Mouse (Mus musculus): ENCODE results near the gene Astn1. TPM values are rescaled to one million over a fixed set of nuclear protein-coding genes. Genes with fewer than 3 reads are reported as not detected.

Gene Astn1
- polyA plus RNA-seq, 1 experiment, result not detected

DNA sequence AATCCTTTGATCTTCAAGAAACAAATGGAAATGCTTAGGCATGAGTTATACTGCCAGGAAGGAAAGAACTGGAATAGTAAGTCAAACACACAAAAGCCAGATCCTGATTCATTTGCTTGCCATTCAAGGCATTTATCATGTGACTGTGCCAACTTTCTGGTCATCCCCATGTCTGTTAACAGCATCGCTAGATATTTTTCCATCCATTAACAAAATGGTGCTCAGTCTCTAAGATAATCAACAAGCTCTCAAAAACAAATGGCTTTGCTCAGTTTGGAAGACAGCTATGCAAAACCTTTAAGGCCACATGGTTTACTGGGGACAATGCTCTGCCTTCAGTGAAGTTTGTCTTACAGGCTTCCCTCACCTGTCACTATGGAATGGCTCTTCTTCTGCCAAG is 115.8 kb downstream of the Astn1 start:
- Histone ChIP-seq H3K27ac (replicated peaks; ENCODE audit: low read depth, low read length) (no peak overlapping the region), H3K4me1 (ENCODE audit: control insufficient read depth, insufficient read depth, insufficient read length, low read length) (no peaks in the 10 kb centered on the region), H3K4me3 (ENCODE audit: insufficient read depth, low read depth, low read length) (no peak overlapping the region)

DNA sequence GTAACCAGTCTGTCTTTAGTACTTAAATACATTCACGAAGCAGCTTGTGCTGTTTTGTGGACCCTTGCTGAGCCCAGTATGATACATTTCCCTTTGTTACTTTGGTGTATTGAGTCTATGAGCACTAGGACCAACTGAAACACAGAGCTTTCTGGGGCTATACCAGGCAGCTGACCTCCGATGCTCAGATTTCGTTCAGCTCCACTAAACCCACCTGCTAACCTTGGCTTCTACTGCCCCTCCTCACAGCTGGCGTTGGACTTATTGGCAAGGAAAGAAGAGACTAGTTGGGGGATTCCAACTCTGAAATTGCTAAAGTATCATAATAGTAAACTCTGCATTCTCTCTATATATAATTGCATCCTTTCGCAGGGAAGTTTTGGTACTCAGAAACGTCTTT is 118.2 kb downstream of the Astn1 start:
- H3K4me3 ChIP-seq (ENCODE audit: insufficient read depth, low read depth, low read length), result no peak overlapping the region
- no peaks in the 10 kb centered on the region for H3K4me1 ChIP-seq (ENCODE audit: control insufficient read depth, insufficient read depth, insufficient read length, low read length)
- no peak overlapping the region for H3K27ac ChIP-seq (replicated peaks; ENCODE audit: low read depth, low read length)

- no peaks in the 10 kb centered on the region for H3K4me1 ChIP-seq (ENCODE audit: control insufficient read depth, insufficient read depth, insufficient read length, low read length)
These were observed 121.7 kb downstream of the Astn1 start for GRCm38 (mm10) chr1:158483733-158484132.

DNA sequence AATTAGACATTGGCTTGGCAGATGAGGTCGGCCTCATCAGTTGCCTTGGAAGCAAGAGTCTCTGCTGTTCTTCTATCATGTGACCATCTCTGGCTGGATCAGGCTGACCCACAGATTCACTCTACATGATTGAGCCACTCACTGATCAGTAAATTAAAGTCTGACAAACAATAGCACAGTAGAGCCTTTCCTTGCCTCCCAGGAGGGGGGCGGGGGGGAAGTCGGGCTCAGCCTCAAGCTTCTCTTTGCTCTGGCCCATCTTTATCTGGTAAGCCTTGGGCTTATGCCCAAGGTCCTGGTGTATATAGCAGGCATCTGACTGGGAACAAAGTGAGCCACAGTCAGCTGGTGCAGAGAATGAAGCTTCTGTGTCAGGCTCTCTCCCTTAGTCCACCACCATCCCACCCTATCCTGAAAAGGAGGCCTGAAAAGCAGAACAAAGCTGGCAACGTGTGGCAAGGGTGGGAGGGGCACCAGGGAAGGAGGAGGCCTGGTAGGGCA is 127.5 kb downstream of the Astn1 start:
- Histone ChIP-seq H3K4me1 (ENCODE audit: control insufficient read depth, insufficient read depth, insufficient read length, low read length) (no peaks in the 10 kb centered on the region), H3K4me3 (ENCODE audit: insufficient read depth, low read depth, low read length) (no peak overlapping the region), H3K27ac (replicated peaks; ENCODE audit: low read depth, low read length) (no peak overlapping the region)

More at GRCm38 (mm10) chr1:158483733-158484132, 121.7 kb downstream of the Astn1 start:
- no peak overlapping the region for H3K4me3 ChIP-seq (ENCODE audit: insufficient read depth, low read depth, low read length)
- H3K27ac ChIP-seq (replicated peaks; ENCODE audit: low read depth, low read length), result no peak overlapping the region

GRCm38 (mm10) chr1:158490175-158490574 is 128.1 kb downstream of the Astn1 start:
- H3K27ac ChIP-seq (replicated peaks; ENCODE audit: low read depth, low read length), result no peak overlapping the region
- H3K4me3 ChIP-seq (ENCODE audit: insufficient read depth, low read depth, low read length), result no peak overlapping the region
- no peaks in the 10 kb centered on the region for H3K4me1 ChIP-seq (ENCODE audit: control insufficient read depth, insufficient read depth, insufficient read length, low read length)

DNA sequence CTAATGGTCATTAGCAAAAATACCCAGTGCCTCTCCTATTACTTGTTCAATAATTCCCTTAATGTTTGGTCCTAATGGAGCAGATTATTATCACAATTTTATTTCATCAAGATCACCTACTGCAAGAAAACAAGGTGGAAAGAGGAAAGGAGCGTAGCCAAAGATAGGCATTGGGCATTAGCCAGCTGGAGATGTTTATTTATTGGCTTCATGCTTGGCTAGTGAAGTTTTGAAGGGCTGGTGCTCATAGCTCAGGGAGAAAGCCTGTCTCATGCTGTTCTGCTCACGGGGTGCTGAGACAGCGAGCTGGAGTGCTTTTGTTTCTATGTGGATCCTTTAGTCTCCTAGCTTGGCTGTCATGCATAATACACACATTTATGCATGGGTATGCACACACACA is 131.2 kb downstream of the Astn1 start:
- Histone ChIP-seq H3K4me3 (ENCODE audit: insufficient read depth, low read depth, low read length) (no peak overlapping the region), H3K27ac (replicated peaks; ENCODE audit: low read depth, low read length) (no peak overlapping the region), H3K4me1 (ENCODE audit: control insufficient read depth, insufficient read depth, insufficient read length, low read length) (no peaks in the 10 kb centered on the region)

- H3K4me1 ChIP-seq (ENCODE audit: control insufficient read depth, insufficient read depth, insufficient read length, low read length), result no peaks in the 10 kb centered on the region
- H3K4me3 ChIP-seq (ENCODE audit: insufficient read depth, low read depth, low read length), result no peak overlapping the region
- no peak overlapping the region for H3K27ac ChIP-seq (replicated peaks; ENCODE audit: low read depth, low read length)
These were observed 138.1 kb downstream of the Astn1 start for GRCm38 (mm10) chr1:158500140-158500539.

DNA sequence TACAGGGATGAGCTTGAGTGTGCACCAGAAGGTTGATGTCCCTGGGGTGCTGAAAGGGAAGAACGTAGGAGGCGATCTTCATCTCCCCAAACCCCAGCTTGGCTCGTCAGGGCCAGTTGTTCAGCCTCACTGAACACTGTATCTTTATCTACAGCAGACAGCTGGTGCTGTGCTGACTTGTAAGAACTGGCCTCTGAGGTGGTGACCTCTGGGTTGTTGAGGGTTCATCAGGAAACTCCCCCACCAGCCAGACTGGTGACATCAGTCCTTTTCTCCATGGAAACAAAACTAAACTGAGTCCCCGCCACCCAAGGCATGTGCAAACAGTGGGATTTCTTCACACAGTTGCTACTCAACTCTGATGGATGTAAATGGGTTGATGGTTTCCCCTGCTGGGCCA is 138.9 kb downstream of the Astn1 start:
- Histone ChIP-seq H3K27ac (replicated peaks; ENCODE audit: low read depth, low read length) (no peak overlapping the region), H3K4me3 (ENCODE audit: insufficient read depth, low read depth, low read length) (no peak overlapping the region), H3K4me1 (ENCODE audit: control insufficient read depth, insufficient read depth, insufficient read length, low read length) (no peaks in the 10 kb centered on the region)

DNA sequence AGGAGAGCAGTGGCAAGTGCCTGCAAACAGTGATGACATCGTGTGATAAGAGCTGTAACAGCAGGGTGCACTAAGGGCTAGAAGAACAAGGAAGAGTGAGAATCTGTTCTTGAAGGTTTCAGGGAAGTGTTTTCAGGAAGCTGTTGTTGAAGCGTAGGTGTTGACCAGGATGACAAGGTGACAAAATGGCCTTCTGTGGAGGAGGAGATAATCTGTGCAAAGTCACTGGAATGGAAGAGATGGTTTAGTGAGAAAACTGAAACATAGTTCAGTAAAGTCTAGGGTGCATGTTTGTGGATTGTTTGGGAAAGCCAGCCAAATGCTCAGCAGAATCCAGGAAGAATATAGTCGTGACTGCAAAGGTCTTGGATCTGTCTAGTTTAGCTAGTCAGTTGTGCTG is 145.5 kb downstream of the Astn1 start:
- no peak overlapping the region for H3K27ac ChIP-seq (replicated peaks; ENCODE audit: low read depth, low read length)
- H3K4me1 ChIP-seq (ENCODE audit: control insufficient read depth, insufficient read depth, insufficient read length, low read length), result no peaks in the 10 kb centered on the region
- no peak overlapping the region for H3K4me3 ChIP-seq (ENCODE audit: insufficient read depth, low read depth, low read length)

DNA sequence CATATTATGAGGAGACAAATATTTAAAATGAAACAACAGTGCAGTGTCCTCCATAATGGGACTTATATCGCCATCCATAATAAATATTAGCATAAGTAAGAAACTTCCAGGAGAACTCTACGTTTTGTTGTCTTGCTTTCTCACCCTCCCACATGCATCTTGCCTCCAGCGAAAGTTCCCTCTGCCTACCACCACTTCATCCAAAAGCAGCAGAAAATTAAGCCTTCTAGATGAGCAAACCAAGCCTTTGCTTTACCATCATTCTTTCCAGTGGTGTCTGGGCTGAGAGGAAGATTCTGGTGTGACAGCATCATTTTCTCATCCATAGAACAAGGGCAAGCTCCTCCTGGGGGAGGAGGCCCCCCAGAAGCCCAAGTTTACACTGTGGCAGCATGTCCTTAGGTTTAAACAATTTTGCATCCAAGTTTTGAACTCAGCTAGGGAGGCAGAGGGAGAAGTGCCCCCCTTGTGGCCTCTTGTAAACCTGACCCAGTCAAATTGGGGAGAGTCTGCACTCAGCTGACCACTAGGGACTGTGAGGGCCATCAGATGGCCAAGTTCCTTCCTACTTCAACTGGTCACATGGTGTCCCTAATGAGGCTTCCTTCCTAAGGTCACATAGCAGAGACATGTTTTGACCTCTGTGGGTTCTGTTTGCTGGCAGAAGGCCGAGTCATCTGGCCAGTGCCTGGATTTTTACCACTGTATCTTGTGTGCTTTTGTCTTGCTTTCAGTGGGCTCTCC is 147.2 kb downstream of the Astn1 start:
- no peaks in the 10 kb centered on the region for H3K4me1 ChIP-seq (ENCODE audit: control insufficient read depth, insufficient read depth, insufficient read length, low read length)
- no peak overlapping the region for H3K27ac ChIP-seq (replicated peaks; ENCODE audit: low read depth, low read length)
- no peak overlapping the region for H3K4me3 ChIP-seq (ENCODE audit: insufficient read depth, low read depth, low read length)

DNA sequence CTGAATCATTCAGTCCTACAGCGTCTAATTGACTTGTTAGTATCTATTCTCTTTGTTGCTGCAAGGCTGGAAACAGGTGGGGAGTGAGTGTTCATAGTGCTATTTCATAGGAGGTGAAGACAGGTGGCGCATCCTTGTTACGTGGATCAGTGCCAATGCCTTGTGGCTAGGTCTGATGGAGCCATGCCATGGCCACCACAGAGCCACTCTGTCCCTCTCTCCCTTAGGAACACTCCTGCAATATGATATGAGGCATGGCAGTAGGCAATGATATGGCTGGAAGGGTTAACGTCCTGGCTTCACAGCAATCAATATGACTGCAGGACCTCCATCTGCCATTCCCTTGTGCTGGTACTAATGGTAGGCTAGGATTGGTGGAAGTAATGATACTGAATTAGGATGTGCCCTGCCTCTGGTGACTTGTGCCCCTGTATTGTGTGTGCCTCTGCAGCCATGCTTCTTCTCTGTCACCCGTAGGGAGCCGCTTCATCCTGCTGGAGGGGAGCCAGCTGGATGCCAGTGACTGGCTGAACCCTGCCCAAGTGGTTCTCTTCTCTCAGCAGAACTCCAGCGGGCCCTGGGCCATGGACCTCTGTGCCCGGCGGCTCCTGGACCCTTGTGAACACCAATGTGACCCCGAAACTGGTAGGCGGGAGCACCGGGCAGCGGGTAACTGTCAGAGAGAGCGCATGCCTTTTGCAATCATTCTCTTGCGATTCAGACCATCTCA is 148.6 kb downstream of the Astn1 start:
- no peaks in the 10 kb centered on the region for H3K4me1 ChIP-seq (ENCODE audit: control insufficient read depth, insufficient read depth, insufficient read length, low read length)
- no peak overlapping the region for H3K27ac ChIP-seq (replicated peaks; ENCODE audit: low read depth, low read length)
- no peak overlapping the region for H3K4me3 ChIP-seq (ENCODE audit: insufficient read depth, low read depth, low read length)

GRCm38 (mm10) chr1:158512089-158512488 is 150.0 kb downstream of the Astn1 start:
- Histone ChIP-seq H3K4me1 (ENCODE audit: control insufficient read depth, insufficient read depth, insufficient read length, low read length) (no peaks in the 10 kb centered on the region), H3K27ac (replicated peaks; ENCODE audit: low read depth, low read length) (no peak overlapping the region), H3K4me3 (ENCODE audit: insufficient read depth, low read depth, low read length) (no peak overlapping the region)

- no peaks in the 10 kb centered on the region for H3K4me1 ChIP-seq (ENCODE audit: control insufficient read depth, insufficient read depth, insufficient read length, low read length)
- no peak overlapping the region for H3K27ac ChIP-seq (replicated peaks; ENCODE audit: low read depth, low read length)
These were observed 150.6 kb downstream of the Astn1 start for GRCm38 (mm10) chr1:158512636-158513035.

DNA sequence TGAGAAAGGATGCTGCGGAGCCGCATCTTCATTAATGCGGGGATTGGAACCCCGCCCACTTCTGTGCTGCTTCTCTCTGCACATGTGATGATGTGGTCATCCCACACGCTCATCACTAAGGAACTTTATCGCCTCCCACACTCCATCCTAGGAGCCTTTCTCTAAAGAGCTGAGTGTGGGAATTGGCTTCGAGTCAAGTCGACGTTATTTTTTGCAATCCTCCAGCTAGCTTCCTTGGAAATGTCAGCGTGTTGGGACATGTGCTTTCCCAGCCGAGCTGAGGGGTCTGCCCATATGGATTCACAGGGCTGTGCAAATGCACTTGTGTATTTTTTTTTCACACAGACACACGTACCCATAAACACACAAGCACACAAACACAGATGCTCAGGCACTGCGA is 151.5 kb downstream of the Astn1 start:
- no peaks in the 10 kb centered on the region for H3K4me1 ChIP-seq (ENCODE audit: control insufficient read depth, insufficient read depth, insufficient read length, low read length)
- H3K4me3 ChIP-seq (ENCODE audit: insufficient read depth, low read depth, low read length), result no peak overlapping the region
- H3K27ac ChIP-seq (replicated peaks; ENCODE audit: low read depth, low read length), result no peak overlapping the region

More at GRCm38 (mm10) chr1:158512636-158513035, 150.6 kb downstream of the Astn1 start:
- no peak overlapping the region for H3K4me3 ChIP-seq (ENCODE audit: insufficient read depth, low read depth, low read length)

- Histone ChIP-seq H3K4me3 (ENCODE audit: insufficient read depth, low read depth, low read length) (no peak overlapping the region), H3K27ac (replicated peaks; ENCODE audit: low read depth, low read length) (no peak overlapping the region), H3K4me1 (ENCODE audit: control insufficient read depth, insufficient read depth, insufficient read length, low read length) (no peaks in the 10 kb centered on the region)
These were observed 154.5 kb downstream of the Astn1 start for GRCm38 (mm10) chr1:158516558-158516957.

DNA sequence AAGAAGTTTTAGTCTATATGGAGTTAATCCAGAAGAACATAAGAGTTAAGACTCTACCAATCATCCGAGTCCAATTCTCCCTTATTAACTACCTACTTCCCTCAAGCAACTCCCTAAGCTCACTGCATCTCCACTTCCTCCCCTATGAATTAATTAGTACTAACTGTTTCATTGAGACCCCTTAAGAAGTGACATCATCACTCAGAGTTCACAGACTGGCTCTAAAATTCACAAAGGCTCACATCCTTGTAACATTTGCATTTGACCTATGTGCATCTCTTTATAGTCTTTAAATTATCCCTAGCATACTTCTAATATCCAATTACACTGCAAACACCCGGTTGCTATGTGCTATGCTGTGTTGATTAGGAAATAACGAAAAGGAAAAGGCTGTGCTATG is 174.1 kb downstream of the Astn1 start:
- Histone ChIP-seq H3K4me3 (ENCODE audit: insufficient read depth, low read depth, low read length) (no peak overlapping the region), H3K27ac (replicated peaks; ENCODE audit: low read depth, low read length) (no peak overlapping the region), H3K4me1 (ENCODE audit: control insufficient read depth, insufficient read depth, insufficient read length, low read length) (no peaks in the 10 kb centered on the region)
